Mouse (Mus musculus): Measurements from ENCODE around the gene Rai1.

DNA sequence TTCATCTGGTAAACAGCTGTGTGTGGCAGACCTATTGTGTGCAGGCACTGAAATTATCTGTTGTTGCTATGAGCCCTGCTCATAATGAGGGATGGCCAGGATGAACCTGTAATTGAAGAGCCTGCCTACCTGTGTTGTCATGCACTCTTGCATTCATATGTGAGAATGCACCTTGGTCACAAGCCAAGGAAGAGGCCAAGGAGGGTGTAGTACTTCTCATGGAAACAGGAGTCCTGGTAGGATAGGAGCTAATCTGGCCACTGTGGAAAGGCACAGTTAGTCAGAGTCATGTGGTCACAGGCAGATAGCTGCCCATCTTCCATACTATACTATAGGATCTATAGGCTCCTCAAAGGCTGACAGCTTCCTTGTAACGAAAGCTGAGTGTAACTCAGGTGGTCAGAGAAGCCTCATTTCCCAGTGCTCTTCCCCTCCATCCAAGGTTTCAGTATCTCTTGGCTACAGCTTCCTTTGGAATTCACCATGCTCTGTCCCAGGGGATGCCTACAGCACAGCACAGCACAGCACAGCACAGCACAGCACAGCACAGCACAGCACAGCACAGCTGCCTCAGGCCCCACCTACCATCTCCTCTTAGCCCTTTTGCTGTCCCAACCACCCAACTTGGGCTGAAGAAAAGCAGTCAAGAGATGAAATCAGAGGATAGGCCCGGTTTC lies 15.9 kb downstream of the Rai1 start:
- TF ChIP-seq CTCF (conservative IDR thresholded peaks at IDR 0.05; ENCODE audit: low read length) (no peak), NANOG (IDR thresholded peaks at IDR 0.05; ENCODE audit: borderline replicate concordance, low read length) (no peak), POU5F1 (IDR thresholded peaks at IDR 0.05; ENCODE audit: borderline replicate concordance, low read length) (no peak)

Data from E14TG2a.4 (cell line).